10 mouse cellular contexts compared by ENCODE assay signal in genomic region chr11:21425480-21426101, GRCm38 (mm10). TPM values are rescaled to one million over a fixed set of nuclear protein-coding genes. Genes with fewer than 3 reads are reported as not detected.
DNase-seq lines count a peak whose midpoint lies in the region; ATAC-seq and TF ChIP-seq lines count a peak whose summit lies in the region.
"Had no signal": no experiment of that assay in that cellular context is flagged by ENCODE, and none has a peak within 500 bp of the region (broad histone marks: within the 10 kb centered on the region; RNA-seq: fewer than 3 reads in every experiment).

No protein-coding gene starts in this region.

- H3K36me3 ChIP-seq in macrophage (ENCODE audit: inconsistent target), result no peaks in the 10 kb centered on the region
- no peaks in the 10 kb centered on the region for H3K36me3 ChIP-seq in neural tube, embryonic 15.5 days
- H3K36me3 ChIP-seq: G1E had no signal

- H3K79me2 ChIP-seq in macrophage (ENCODE audit: inconsistent target), result no peaks in the 10 kb centered on the region

- no peak for TF ChIP-seq POLR2A in bone marrow, adult 2 months (IDR thresholded peaks at IDR 0.05; ENCODE audit: borderline replicate concordance, control insufficient read depth, low read depth, low read length)

- WGBS in bone marrow, adult 2 months, result 47% methylated on average over 6 of the region's 6 CpGs
- WGBS in macrophage (ENCODE audit: missing documents), result 38% methylated on average over 6 of the region's 6 CpGs
- 83% methylated on average over 6 of the region's 6 CpGs for WGBS in neural tube, embryonic 15.5 days

- no peak overlapping the region for H3K4me2 ChIP-seq in neural tube, embryonic 15.5 days

- H3K4me1 ChIP-seq in bone marrow, adult 2 months (ENCODE audit: control insufficient read depth, insufficient read depth, low read length), result no peaks in the 10 kb centered on the region; the same call in 1 of the 2 replicates
- H3K4me1 ChIP-seq in neural tube, embryonic 15.5 days, result no peaks in the 10 kb centered on the region

- intact Hi-C loops in heart, postnatal 36 days (cut with DNase I), result loop anchor here (2.0 kb wide), 1 partner anchor 27 kb away; no protein-coding TSS in a partner anchor

- no peak overlapping the region for H3K9ac ChIP-seq in neural tube, embryonic 15.5 days (replicated peaks)

- H3K9me3 ChIP-seq in neural tube, embryonic 15.5 days (replicated peaks), result no peaks in the 10 kb centered on the region
- H3K9me3 ChIP-seq: G1E had no signal

- H3K4me3 ChIP-seq in bone marrow, adult 2 months (replicated peaks; ENCODE audit: control insufficient read depth, low read depth, low read length), result no peak overlapping the region
- no peak overlapping the region for H3K4me3 ChIP-seq in macrophage (ENCODE audit: inconsistent target)
- no peak overlapping the region for H3K4me3 ChIP-seq in neural tube, embryonic 15.5 days (replicated peaks)
- H3K4me3 ChIP-seq: myocyte had no signal

- peak; percentile 91 for DNase-seq in heart, adult 11 months
- no peak for DNase-seq in heart, postnatal 36 days
- DNase-seq in lung, postnatal 10 days, result peak; percentile 33
- DNase-seq in lung, postnatal 25 days (ENCODE audit: low spot score), result no peak
- DNase-seq in testis, postnatal 10 days (ENCODE audit: low spot score), result no peak

- no peak for ATAC-seq in neural tube, embryonic 15.5 days (ENCODE audit: low FRiP score)

- peak overlapping the region; percentile 82 for H3K27ac ChIP-seq in bone marrow, adult 2 months (ENCODE audit: control insufficient read depth, insufficient read depth, low read depth, low read length, poor library complexity)
- peak overlapping the region; percentile 82 for H3K27ac ChIP-seq in macrophage
- no peak overlapping the region for H3K27ac ChIP-seq in neural tube, embryonic 15.5 days (replicated peaks)

- no peaks in the 10 kb centered on the region for H3K27me3 ChIP-seq in neural tube, embryonic 15.5 days (replicated peaks)

- TF ChIP-seq CTCF in bone marrow, adult 2 months (IDR thresholded peaks at IDR 0.05; ENCODE audit: control insufficient read depth, insufficient read depth, low read length), result no peak

RNA-seq across cellular contexts. Expression of gene Ugp2, which starts 54.6 kb away (rescaled TPM):
- total RNA-seq in heart, postnatal 36 days (2021), result 100 to 1,000 TPM; 212 to 232 TPM
- polyA plus RNA-seq in bone marrow, adult 2 months (2011; ENCODE audit: insufficient read depth, insufficient read length, low replicate concordance, missing spikeins), result 23.7 and 30.5 TPM in 2 replicates
- total RNA-seq in macrophage (2018; cell fraction: chromatin; rRNA removed), result 10 to 100 TPM in 25 of 26 experiments, 1 to 10 TPM in 1; 9.8 to 45.6 (median 26.3) TPM
- total RNA-seq in macrophage (2018; cell fraction: cytosol; rRNA removed), result 10 to 100 TPM; 67.6 to 89.7 (median 79.7) TPM
- total RNA-seq in macrophage (2018; cell fraction: nucleus; rRNA removed), result 10 to 100 TPM; 23.3 to 47.2 (median 35.3) TPM
- 77.9 to 116 TPM (median 101 TPM) in 3 replicates for polyA plus RNA-seq in macrophage (2018)
- 73.4 and 76.6 TPM in 2 replicates for polyA plus RNA-seq in neural tube, embryonic 15.5 days (2015; fragmentation: Nextera tagmentation; extraction: Ambion mirVana)

Comparison
In these comparisons a context has a peak if more than half of its experiments do, and no peak if none do; other contexts are left out.
1. DNase-seq: peak in heart, adult 11 months (single experiment) and lung, postnatal 10 days (single experiment); none in heart, postnatal 36 days (0 of 2), lung, postnatal 25 days (single experiment) and testis, postnatal 10 days (single experiment).